Mouse (Mus musculus): ENCODE measurements at regions not wholly inside any gene's neighbourhood (a gene's known extent, or its start where the extent isn't known, plus 50 kb on each side); places are given as distances from the start of the nearest gene placed in this dataset.

DNA sequence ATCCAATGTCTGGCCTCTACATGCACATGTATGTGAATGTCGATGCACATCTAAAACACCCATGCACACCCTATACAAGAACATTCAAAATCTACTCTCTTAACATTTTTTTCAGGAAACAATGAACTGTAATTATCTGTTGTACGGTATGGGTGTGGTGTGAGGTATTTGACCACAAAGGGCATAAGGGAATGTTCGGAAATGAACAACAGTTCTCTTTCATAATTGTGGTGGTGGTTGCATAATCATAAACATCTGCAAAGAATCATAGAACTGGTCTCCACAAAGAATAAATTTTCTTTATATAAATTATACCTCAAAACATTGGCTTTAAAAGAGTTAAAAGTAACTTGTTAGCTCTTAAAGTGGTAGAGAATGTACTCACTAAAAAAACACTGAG lies 478.9 kb upstream of the Btbd3 start:
- TF ChIP-seq CTCF (IDR thresholded peaks at IDR 0.05; ENCODE audit: extremely low read depth, insufficient read depth, insufficient read length, insufficient replicate concordance) (no peak), POLR2A (IDR thresholded peaks at IDR 0.05; ENCODE audit: low read depth, low read length) (no peak)
